Mouse (Mus musculus) heart, postnatal 0 days (tissue): ENCODE results near the gene Hnrnpa2b1.

Experiments
- CTCF ChIP-seq: IDR thresholded peaks from 2 replicates; pipeline ENCODE4 v1.5.1; 2016; ENCODE audit warnings: antibody characterized with exemption, control low read depth, low read depth
- EP300 ChIP-seq: IDR thresholded peaks from 2 replicates; pipeline ENCODE4 v1.6.1; 2016; ENCODE audit warnings: antibody characterized with exemption, low read depth

- no peak for TF ChIP-seq EP300
- TF ChIP-seq CTCF = no peak
Observed at GRCm38 (mm10) chr6:51432535-51433397, 36.9 kb downstream of the Hnrnpa2b1 start, which contains the start of gene Nfe2l3.
